Mouse (Mus musculus) liver, adult 2 months (tissue): ENCODE data around the gene Cyp3a57.
"Not testable (repeated sequence)": the region's sequence is repeated elsewhere in the genome, so short reads cannot be mapped to it uniquely, and the experiment has no call there.

Experiments
- CTCF ChIP-seq: fragments of 200-500 bp; IDR thresholded peaks from 2 replicates; pipeline ENCODE4 v1.5.1; 2011; ENCODE audit warnings: low read depth, low read length, control low read depth
- POLR2A ChIP-seq: fragments of 200-500 bp; IDR thresholded peaks from 2 replicates; pipeline ENCODE4 v1.6.1; 2011; ENCODE audit warnings: low read length, control low read depth; ENCODE audit not compliant: insufficient read depth; ENCODE audit errors: extremely low read depth

DNA sequence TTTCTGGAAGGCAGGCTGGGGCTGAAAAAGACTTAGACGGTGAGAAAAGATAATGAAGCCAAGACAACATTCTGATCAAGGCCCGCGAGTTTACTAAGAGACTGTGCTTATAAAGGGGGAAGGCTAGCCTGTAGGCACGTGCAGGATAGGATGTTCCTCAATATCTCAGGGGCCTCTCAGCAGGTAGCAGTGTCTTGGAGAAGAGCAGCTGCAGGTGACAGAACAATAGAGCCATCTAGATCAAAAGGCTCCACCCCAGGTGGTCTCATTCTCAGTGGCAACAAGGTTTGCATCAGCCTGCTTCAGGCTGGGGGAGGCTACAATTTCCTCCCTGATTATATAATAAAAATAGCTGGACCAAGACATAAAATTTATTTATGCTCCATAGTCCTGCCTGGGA lies 43.3 kb upstream of the Cyp3a57 start:
- TF ChIP-seq POLR2A, CTCF: not testable (repeated sequence)
